Mouse (Mus musculus): ENCODE data around the gene Thap4. TPM values are rescaled to one million over a fixed set of nuclear protein-coding genes. Genes with fewer than 3 reads are reported as not detected.

Gene Thap4
- total and polyA plus RNA-seq, 2 experiments from 2014 or later, result 53.9 to 57.2 TPM

GRCm38 (mm10) chr1:93656325-93657024 is 98.2 kb downstream of the Thap4 start:
- TF ChIP-seq EP300 (IDR thresholded peaks at IDR 0.05; ENCODE audit: low read depth), result no peak
- TF ChIP-seq CTCF (IDR thresholded peaks at IDR 0.05; ENCODE audit: low read depth), result no peak
- Histone ChIP-seq H3K36me3 (replicated peaks; ENCODE audit: control insufficient read depth, insufficient read depth, low read length) (no peaks in the 10 kb centered on the region), H3K4me3 (ENCODE audit: low read depth, low read length) (no peak overlapping the region)

GRCm38 (mm10) chr1:93654798-93655197 is 99.9 kb downstream of the Thap4 start:
- Histone ChIP-seq H3K4me3 (ENCODE audit: low read depth, low read length) (no peak overlapping the region), H3K27ac (ENCODE audit: low read depth) (no peak overlapping the region), H3K9ac (replicated peaks; ENCODE audit: low read depth, low read length) (no peak overlapping the region), H3K4me2 (ENCODE audit: low read depth, low read length) (no peak overlapping the region), H3K4me1 (ENCODE audit: control insufficient read depth, insufficient read depth) (no peaks in the 10 kb centered on the region), H3K9me3 (replicated peaks; ENCODE audit: control insufficient read depth, low read length) (no peaks in the 10 kb centered on the region), H3K36me3 (replicated peaks; ENCODE audit: control insufficient read depth, insufficient read depth, low read length) (no peaks in the 10 kb centered on the region), H3K27me3 (ENCODE audit: control insufficient read depth, insufficient read depth, low read length) (no peaks in the 10 kb centered on the region)
- ATAC-seq (ENCODE audit: insufficient read depth, low read depth), result no peak
- 47% methylated on average over 2 of the region's 2 CpGs for WGBS
- no peak for TF ChIP-seq CTCF (IDR thresholded peaks at IDR 0.05; ENCODE audit: low read depth)
- no peak for TF ChIP-seq EP300 (IDR thresholded peaks at IDR 0.05; ENCODE audit: low read depth)
- no peak for DNase-seq (ENCODE audit: low spot score)

More at GRCm38 (mm10) chr1:93656325-93657024, 98.2 kb downstream of the Thap4 start:
- DNase-seq (ENCODE audit: low spot score), result no peak
- WGBS, result 73% methylated on average over 7 of the region's 7 CpGs
- Histone ChIP-seq H3K9me3 (replicated peaks; ENCODE audit: control insufficient read depth, low read length) (no peaks in the 10 kb centered on the region), H3K27me3 (ENCODE audit: control insufficient read depth, insufficient read depth, low read length) (no peaks in the 10 kb centered on the region), H3K9ac (replicated peaks; ENCODE audit: low read depth, low read length) (no peak overlapping the region), H3K27ac (ENCODE audit: low read depth) (no peak overlapping the region), H3K4me1 (ENCODE audit: control insufficient read depth, insufficient read depth) (no peaks in the 10 kb centered on the region), H3K4me2 (ENCODE audit: low read depth, low read length) (no peak overlapping the region)
- no peak for ATAC-seq (ENCODE audit: insufficient read depth, low read depth)

- Histone ChIP-seq H3K27me3 (ENCODE audit: control insufficient read depth, insufficient read depth, low read length) (no peaks in the 10 kb centered on the region), H3K9me3 (replicated peaks; ENCODE audit: control insufficient read depth, low read length) (no peaks in the 10 kb centered on the region), H3K4me3 (ENCODE audit: low read depth, low read length) (no peak overlapping the region), H3K9ac (replicated peaks; ENCODE audit: low read depth, low read length) (no peak overlapping the region), H3K4me1 (ENCODE audit: control insufficient read depth, insufficient read depth) (no peaks in the 10 kb centered on the region), H3K36me3 (replicated peaks; ENCODE audit: control insufficient read depth, insufficient read depth, low read length) (no peaks in the 10 kb centered on the region), H3K27ac (ENCODE audit: low read depth) (no peak overlapping the region), H3K4me2 (ENCODE audit: low read depth, low read length) (no peak overlapping the region)
- ATAC-seq (ENCODE audit: insufficient read depth, low read depth) (no peak), DNase-seq (ENCODE audit: low spot score) (no peak)
- WGBS, result 32% methylated on average over 2 of the region's 2 CpGs
- TF ChIP-seq EP300 (IDR thresholded peaks at IDR 0.05; ENCODE audit: low read depth) (no peak), CTCF (IDR thresholded peaks at IDR 0.05; ENCODE audit: low read depth) (no peak)
Measured at GRCm38 (mm10) chr1:93654275-93654674, 100.4 kb downstream of the Thap4 start.

Other genes starting within 250 kb of the Thap4 start
- gene Farp2, start 242.8 kb downstream of the Thap4 start, total RNA-seq (2014; rRNA removed; ENCODE audit: low replicate concordance), result 4.1 and 10.5 TPM in 2 replicates
- 3.9 and 4.1 TPM in 2 replicates for gene Farp2, start 242.8 kb downstream of the Thap4 start, polyA plus RNA-seq (2015; fragmentation: Nextera tagmentation; extraction: Ambion mirVana)
- gene Stk25, start 96.2 kb downstream of the Thap4 start, total RNA-seq (2014; rRNA removed; ENCODE audit: low replicate concordance), result 134 and 174 TPM in 2 replicates
- gene Stk25, start 96.2 kb downstream of the Thap4 start, polyA plus RNA-seq (2015; fragmentation: Nextera tagmentation; extraction: Ambion mirVana), result 107 and 108 TPM in 2 replicates
- 50.8 and 61.5 TPM in 2 replicates for gene Bok, start 69.2 kb downstream of the Thap4 start, total RNA-seq (2014; rRNA removed; ENCODE audit: low replicate concordance)
- gene Bok, start 69.2 kb downstream of the Thap4 start, polyA plus RNA-seq (2015; fragmentation: Nextera tagmentation; extraction: Ambion mirVana), result 25.6 and 27.6 TPM in 2 replicates
- gene Atg4b, start 3.4 kb downstream of the Thap4 start, total RNA-seq (2014; rRNA removed; ENCODE audit: low replicate concordance), result 22.3 and 47.8 TPM in 2 replicates
- 50.3 and 61.1 TPM in 2 replicates for gene Atg4b, start 3.4 kb downstream of the Thap4 start, polyA plus RNA-seq (2015; fragmentation: Nextera tagmentation; extraction: Ambion mirVana)
- gene Dtymk, start 47.1 kb upstream of the Thap4 start, total RNA-seq (2014; rRNA removed; ENCODE audit: low replicate concordance), result 45.6 and 58.7 TPM in 2 replicates
- 86.7 and 94.8 TPM in 2 replicates for gene Dtymk, start 47.1 kb upstream of the Thap4 start, polyA plus RNA-seq (2015; fragmentation: Nextera tagmentation; extraction: Ambion mirVana)
- gene Ing5, start 49.1 kb upstream of the Thap4 start, total RNA-seq (2014; rRNA removed; ENCODE audit: low replicate concordance), result 5.1 and 9.9 TPM in 2 replicates
- gene Ing5, start 49.1 kb upstream of the Thap4 start, polyA plus RNA-seq (2015; fragmentation: Nextera tagmentation; extraction: Ambion mirVana), result 5.8 and 6.4 TPM in 2 replicates
- gene D2hgdh, start 70.0 kb upstream of the Thap4 start, total RNA-seq (2014; rRNA removed; ENCODE audit: low replicate concordance), result 23.8 and 32.0 TPM in 2 replicates
- 13.9 and 15.4 TPM in 2 replicates for gene D2hgdh, start 70.0 kb upstream of the Thap4 start, polyA plus RNA-seq (2015; fragmentation: Nextera tagmentation; extraction: Ambion mirVana)
- not detected in 2 replicates for gene Gal3st2, start 106.4 kb upstream of the Thap4 start, total RNA-seq (2014; rRNA removed; ENCODE audit: low replicate concordance)
- 0.07 TPM in 1 of 2 replicates, not detected in the other for gene Gal3st2, start 106.4 kb upstream of the Thap4 start, polyA plus RNA-seq (2015; fragmentation: Nextera tagmentation; extraction: Ambion mirVana)
- 0.73 TPM in 1 of 2 replicates, not detected in the other for gene Gal3st2b, start 163.4 kb upstream of the Thap4 start, total RNA-seq (2014; rRNA removed; ENCODE audit: low replicate concordance)
- 0.10 and 0.12 TPM in 2 replicates for gene Gal3st2b, start 163.4 kb upstream of the Thap4 start, polyA plus RNA-seq (2015; fragmentation: Nextera tagmentation; extraction: Ambion mirVana)
- gene Gal3st2c, start 235.6 kb upstream of the Thap4 start, total RNA-seq (2014; rRNA removed; ENCODE audit: low replicate concordance), result 0.43 and 0.99 TPM in 2 replicates
- 0.14 and 0.19 TPM in 2 replicates for gene Gal3st2c, start 235.6 kb upstream of the Thap4 start, polyA plus RNA-seq (2015; fragmentation: Nextera tagmentation; extraction: Ambion mirVana)